Mouse (Mus musculus) testis, adult 2 months (tissue): ENCODE results near the gene Zfp239.

Experiments used
- CTCF ChIP-seq: fragments of 200-500 bp; IDR thresholded peaks from 2 replicates; pipeline ENCODE4 v1.5.1; 2012; ENCODE audit warnings: low read depth, mild to moderate bottlenecking, inconsistent platforms, low read length, moderate library complexity; ENCODE audit not compliant: control insufficient read depth, insufficient read depth, insufficient replicate concordance
- POLR2A ChIP-seq: fragments of 200-500 bp; IDR thresholded peaks from 2 replicates; pipeline ENCODE4 v1.6.1; 2012; ENCODE audit warnings: low read depth, mild to moderate bottlenecking, inconsistent platforms, low read length, moderate library complexity; ENCODE audit not compliant: control insufficient read depth

- no peak for TF ChIP-seq CTCF
- no peak for TF ChIP-seq POLR2A
Measured at GRCm38 (mm10) chr6:117916205-117916736, 54.4 kb downstream of the Zfp239 start.
